Mouse (Mus musculus) neural tube, embryonic 12.5 days (tissue): ENCODE results near the gene Pdcd4. TPM values are rescaled to one million over a fixed set of nuclear protein-coding genes. Genes with fewer than 3 reads are reported as not detected.
"Not testable (repeated sequence)": the region's sequence is repeated elsewhere in the genome, so short reads cannot be mapped to it uniquely, and the experiment has no call there.

Source experiments
- ATAC-seq: fragments of 200-750 bp; cut with Nextera tagmentation; 2 replicates; pipeline ENCODE4 v1.8.0; 2017; ENCODE audit warnings: low read depth, mild to moderate bottlenecking, moderate TSS enrichment, moderate library complexity; ENCODE audit not compliant: low FRiP score
- H3K27ac ChIP-seq: fragments of 300-500 bp; sonication (generic); 2 replicates; pipeline ENCODE4 v1.5.1; 2016
- H3K27me3 ChIP-seq: fragments of 300-500 bp; sonication (generic); replicated peaks from 2 replicates; pipeline ENCODE4 v1.6.1; 2016; ENCODE audit warnings: mild to moderate bottlenecking
- H3K36me3 ChIP-seq: fragments of 300-500 bp; sonication (generic); 2 replicates; pipeline ENCODE4 v1.6.1; 2016; ENCODE audit warnings: mild to moderate bottlenecking
- H3K4me1 ChIP-seq: fragments of 300-500 bp; sonication (generic); 2 replicates; pipeline ENCODE4 v1.6.1; 2016
- H3K4me2 ChIP-seq: fragments of 300-500 bp; sonication (generic); replicated peaks from 2 replicates; pipeline ENCODE4 v1.6.1; 2016; ENCODE audit warnings: mild to moderate bottlenecking
- H3K4me3 ChIP-seq: fragments of 300-500 bp; sonication (generic); 2 replicates; pipeline ENCODE4 v1.5.1; 2016
- H3K9ac ChIP-seq: fragments of 300-500 bp; sonication (generic); 2 replicates; pipeline ENCODE4 v1.6.1; 2016; ENCODE audit warnings: mild to moderate bottlenecking
- H3K9me3 ChIP-seq: fragments of 300-500 bp; sonication (generic); 2 replicates; pipeline ENCODE4 v1.6.1; 2016; ENCODE audit warnings: mild to moderate bottlenecking
- WGBS: fragments of 180-500 bp; shearing (Covaris S2); methylation state at CpG from one replicate; pipeline ENCODE4 v1.1.7; 2016; 5-methylcytosine and 5-hydroxymethylcytosine counted together
- polyA plus RNA-seq: library from polyadenylated mRNA; unstranded; fragments of >200 nt; fragmentation: Nextera tagmentation; extraction: Ambion mirVana; gene quantifications from 2 replicates; pipeline ENCODE4 v1.2.1, GENCODE M21; 2016

Pdcd4 gene
- polyA plus RNA-seq, 1 experiment from 2014 or later = 84.0 TPM

- H3K9me3 ChIP-seq = no peaks in the 10 kb centered on the region
- peaks cover 13% of the 10 kb centered on the region for H3K4me1 ChIP-seq
- H3K36me3 ChIP-seq = peaks cover 9% of the 10 kb centered on the region
- H3K4me3 ChIP-seq = no peak overlapping the region
- H3K27me3 ChIP-seq = no peaks in the 10 kb centered on the region
- H3K4me2 ChIP-seq = no peak overlapping the region
- ATAC-seq = no peak
- WGBS = 60% methylated on average over 6 of the region's 6 CpGs
- no peak overlapping the region for H3K9ac ChIP-seq
- H3K27ac ChIP-seq = no peak overlapping the region
These were observed 14.1 kb downstream of the Pdcd4 start for GRCm38 (mm10) chr19:53906033-53906702.

DNA sequence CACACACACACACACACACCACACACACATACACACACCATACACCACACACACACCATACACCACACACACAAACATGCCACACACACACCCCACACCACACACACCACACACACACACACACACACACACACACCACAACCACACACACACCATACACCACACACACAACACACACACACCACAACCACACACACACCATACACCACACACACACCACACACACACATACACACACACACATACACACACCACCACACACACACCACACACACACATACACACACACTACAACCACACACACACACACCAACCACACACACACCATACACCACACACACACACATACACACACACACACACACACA lies 14.7 kb downstream of the Pdcd4 start:
- peaks cover 13% of the 10 kb centered on the region for H3K4me1 ChIP-seq
- not testable (repeated sequence) for H3K36me3 ChIP-seq, H3K9me3 ChIP-seq, H3K27ac ChIP-seq, H3K4me3 ChIP-seq, H3K4me2 ChIP-seq, ATAC-seq, H3K27me3 ChIP-seq, H3K9ac ChIP-seq

- ATAC-seq = no peak
- no peaks in the 10 kb centered on the region for H3K27me3 ChIP-seq
- no peak overlapping the region for H3K4me3 ChIP-seq
- no peaks in the 10 kb centered on the region for H3K4me1 ChIP-seq
- H3K9me3 ChIP-seq = no peaks in the 10 kb centered on the region
- no peak overlapping the region for H3K9ac ChIP-seq
- 93% methylated on average over 4 of the region's 4 CpGs for WGBS
- H3K4me2 ChIP-seq = no peak overlapping the region
- no peak overlapping the region for H3K27ac ChIP-seq
- peaks cover 60% of the 10 kb centered on the region for H3K36me3 ChIP-seq
These were observed 22.9 kb downstream of the Pdcd4 start for GRCm38 (mm10) chr19:53914950-53915349.

GRCm38 (mm10) chr19:53919541-53919940 lies 27.5 kb downstream of the Pdcd4 start:
- 91% methylated on average over 10 of the region's 10 CpGs for WGBS
- Histone ChIP-seq H3K27ac (no peak overlapping the region), H3K36me3 (peaks cover 60% of the 10 kb centered on the region)

DNA sequence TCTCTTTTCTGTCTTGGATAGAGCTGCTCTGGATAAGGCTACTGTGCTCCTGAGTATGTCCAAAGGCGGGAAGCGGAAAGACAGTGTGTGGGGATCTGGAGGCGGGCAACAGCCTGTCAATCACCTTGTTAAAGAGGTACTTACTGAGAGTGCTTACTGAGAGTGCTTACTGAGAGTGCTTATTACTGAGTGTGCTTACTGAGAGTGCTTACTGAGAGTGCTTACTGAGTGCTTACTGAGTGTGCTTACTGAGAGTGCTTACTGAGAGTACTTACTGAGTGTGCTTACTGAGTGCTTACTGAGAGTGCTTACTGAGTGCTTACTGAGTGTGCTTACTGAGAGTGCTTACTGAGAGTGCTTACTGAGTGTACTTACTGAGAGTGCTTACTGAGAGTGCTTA lies 30.0 kb downstream of the Pdcd4 start:
- not testable (repeated sequence) for H3K9me3 ChIP-seq, H3K27me3 ChIP-seq, H3K4me2 ChIP-seq, H3K27ac ChIP-seq, H3K9ac ChIP-seq, H3K4me3 ChIP-seq, ATAC-seq, H3K4me1 ChIP-seq
- 90% methylated on average over 3 of the region's 3 CpGs for WGBS
- H3K36me3 ChIP-seq = peaks cover 46% of the 10 kb centered on the region

More at GRCm38 (mm10) chr19:53919541-53919940, 27.5 kb downstream of the Pdcd4 start:
- H3K4me2 ChIP-seq = no peak overlapping the region
- H3K9me3 ChIP-seq = no peaks in the 10 kb centered on the region
- H3K9ac ChIP-seq = no peak overlapping the region
- ATAC-seq = no peak
- H3K27me3 ChIP-seq = no peaks in the 10 kb centered on the region
- H3K4me1 ChIP-seq = no peaks in the 10 kb centered on the region
- no peak overlapping the region for H3K4me3 ChIP-seq

DNA sequence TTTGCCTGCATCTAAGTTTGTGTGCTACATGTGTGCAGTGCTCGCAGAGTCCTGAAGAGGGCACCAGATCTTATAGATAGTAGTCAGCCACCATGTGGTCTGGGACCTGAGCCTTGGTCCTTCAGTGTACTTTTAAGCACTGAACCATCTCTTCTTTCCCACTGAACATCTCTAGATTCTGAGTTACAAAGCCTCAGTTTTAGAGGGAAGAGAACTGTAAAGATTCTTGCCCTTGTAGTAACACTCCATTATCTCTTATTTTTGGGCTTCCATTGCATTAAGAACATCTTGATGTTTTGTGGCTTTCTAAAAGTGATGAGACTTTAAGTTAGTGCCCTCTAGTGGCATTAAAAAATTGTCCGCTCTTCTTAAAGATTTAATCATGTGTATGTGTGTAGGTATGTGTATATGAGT lies 33.3 kb downstream of the Pdcd4 start:
- H3K27ac ChIP-seq = no peak overlapping the region
- peaks cover 40% of the 10 kb centered on the region for H3K36me3 ChIP-seq
- no peaks in the 10 kb centered on the region for H3K9me3 ChIP-seq
- no peak overlapping the region for H3K4me3 ChIP-seq
- WGBS = 86% methylated on average over 2 of the region's 2 CpGs
- no peak overlapping the region for H3K4me2 ChIP-seq
- ATAC-seq = no peak
- no peak overlapping the region for H3K9ac ChIP-seq
- no peaks in the 10 kb centered on the region for H3K4me1 ChIP-seq
- no peaks in the 10 kb centered on the region for H3K27me3 ChIP-seq

- ATAC-seq = no peak
- H3K27ac ChIP-seq = no peak overlapping the region
- no peaks in the 10 kb centered on the region for H3K27me3 ChIP-seq
- no peaks in the 10 kb centered on the region for H3K9me3 ChIP-seq
- WGBS = 97% methylated on average over 1 of the region's 1 CpGs
- H3K9ac ChIP-seq = no peak overlapping the region
- no peak overlapping the region for H3K4me3 ChIP-seq
- no peak overlapping the region for H3K4me2 ChIP-seq
- no peaks in the 10 kb centered on the region for H3K4me1 ChIP-seq
- H3K36me3 ChIP-seq = peaks cover 48% of the 10 kb centered on the region
These were observed 34.7 kb downstream of the Pdcd4 start for GRCm38 (mm10) chr19:53926705-53927104.

- Histone ChIP-seq H3K9ac (no peak overlapping the region), H3K27me3 (no peaks in the 10 kb centered on the region), H3K4me1 (no peaks in the 10 kb centered on the region), H3K27ac (no peak overlapping the region), H3K9me3 (no peaks in the 10 kb centered on the region), H3K36me3 (peaks cover 52% of the 10 kb centered on the region), H3K4me3 (no peak overlapping the region), H3K4me2 (no peak overlapping the region)
- ATAC-seq = no peak
- WGBS = 95% methylated on average over 3 of the region's 3 CpGs
These were observed 37.2 kb downstream of the Pdcd4 start for GRCm38 (mm10) chr19:53929218-53929617.

DNA sequence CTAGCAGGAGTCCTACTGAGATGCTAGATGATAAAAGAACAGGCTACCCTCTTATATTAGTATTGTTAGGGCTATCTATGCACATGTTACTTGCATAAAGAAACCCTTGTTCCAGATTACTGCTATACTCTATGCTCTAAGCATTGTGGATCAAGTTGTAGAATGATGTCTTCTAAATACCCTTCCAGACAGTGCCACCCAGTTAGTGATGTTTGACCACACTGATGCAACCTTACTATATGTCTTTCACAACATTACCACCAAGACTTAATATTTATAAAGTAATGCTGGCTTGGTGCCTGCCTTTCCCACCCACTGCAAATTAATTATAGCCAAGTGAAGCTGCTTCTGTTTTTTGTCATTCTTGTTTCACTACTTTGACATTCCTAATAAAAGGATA lies 41.0 kb downstream of the Pdcd4 start:
- Histone ChIP-seq H3K9ac (no peak overlapping the region), H3K9me3 (no peaks in the 10 kb centered on the region), H3K36me3 (peaks cover 45% of the 10 kb centered on the region), H3K4me3 (no peak overlapping the region), H3K27ac (no peak overlapping the region), H3K4me1 (no peaks in the 10 kb centered on the region), H3K4me2 (no peak overlapping the region), H3K27me3 (no peaks in the 10 kb centered on the region)
- ATAC-seq = no peak

DNA sequence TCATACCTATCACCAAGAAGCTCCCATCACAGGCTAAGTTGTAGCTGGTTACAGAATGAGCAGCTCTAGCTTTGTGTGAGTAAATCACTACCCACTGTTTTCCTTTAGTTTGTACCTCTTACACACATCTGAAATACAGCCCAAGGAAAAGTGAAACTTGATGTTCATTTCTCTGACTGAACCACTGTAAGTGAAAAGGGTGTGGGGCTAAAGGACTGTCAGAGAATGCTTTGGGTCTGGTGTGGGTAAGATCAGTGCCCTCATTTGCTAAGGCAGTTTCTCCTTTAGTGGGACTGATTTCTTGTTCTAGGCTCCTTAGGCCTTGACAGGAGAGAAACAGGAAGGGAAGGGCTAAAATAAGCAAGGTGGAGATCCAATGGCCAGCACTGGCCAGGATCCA lies 42.0 kb downstream of the Pdcd4 start:
- H3K4me3 ChIP-seq = no peak overlapping the region
- H3K36me3 ChIP-seq = peaks cover 44% of the 10 kb centered on the region
- no peaks in the 10 kb centered on the region for H3K9me3 ChIP-seq
- ATAC-seq = no peak
- H3K4me1 ChIP-seq = no peaks in the 10 kb centered on the region
- H3K27me3 ChIP-seq = no peaks in the 10 kb centered on the region
- H3K27ac ChIP-seq = no peak overlapping the region
- no peak overlapping the region for H3K4me2 ChIP-seq
- H3K9ac ChIP-seq = no peak overlapping the region

GRCm38 (mm10) chr19:53939467-53939866 lies 47.4 kb downstream of the Pdcd4 start:
- H3K9ac ChIP-seq = no peak overlapping the region

GRCm38 (mm10) chr19:53941139-53941538 lies 49.1 kb downstream of the Pdcd4 start:
- H3K4me2 ChIP-seq = no peak overlapping the region
- H3K27ac ChIP-seq = no peak overlapping the region
- no peaks in the 10 kb centered on the region for H3K9me3 ChIP-seq
- H3K27me3 ChIP-seq = no peaks in the 10 kb centered on the region
- H3K4me1 ChIP-seq = peaks cover 8% of the 10 kb centered on the region; the same call in 1 of the 2 replicates
- ATAC-seq = no peak
- peaks cover 17% of the 10 kb centered on the region for H3K36me3 ChIP-seq
- no peak overlapping the region for H3K9ac ChIP-seq
- 93% methylated on average over 4 of the region's 4 CpGs for WGBS
- H3K4me3 ChIP-seq = no peak overlapping the region

More at GRCm38 (mm10) chr19:53939467-53939866, 47.4 kb downstream of the Pdcd4 start:
- H3K4me1 ChIP-seq = peaks cover 5% of the 10 kb centered on the region; the same call in 1 of the 2 replicates
- H3K9me3 ChIP-seq = no peaks in the 10 kb centered on the region
- no peak overlapping the region for H3K27ac ChIP-seq
- 89% methylated on average over 4 of the region's 4 CpGs for WGBS
- no peak overlapping the region for H3K4me2 ChIP-seq
- no peaks in the 10 kb centered on the region for H3K27me3 ChIP-seq
- H3K36me3 ChIP-seq = peaks cover 17% of the 10 kb centered on the region
- ATAC-seq = no peak
- no peak overlapping the region for H3K4me3 ChIP-seq

GRCm38 (mm10) chr19:53942342-53942741 lies 50.3 kb downstream of the Pdcd4 start:
- Histone ChIP-seq H3K4me1 (peaks cover 11% of the 10 kb centered on the region; the same call in 1 of the 2 replicates), H3K4me2 (peak overlapping the region; percentile 64; the same call in 1 of the 2 replicates), H3K36me3 (peaks cover 17% of the 10 kb centered on the region), H3K9ac (0 out of 2 replicates have a peak overlapping the region, but pooled peaks have one; percentile 13), H3K9me3 (no peaks in the 10 kb centered on the region), H3K27ac (no peak overlapping the region), H3K4me3 (no peak overlapping the region), H3K27me3 (no peaks in the 10 kb centered on the region)
- 94% methylated on average over 2 of the region's 2 CpGs for WGBS
- ATAC-seq = no peak
